Mouse (Mus musculus) small intestine, adult 2 months (tissue): ENCODE data around the gene Gm37240. TPM values are rescaled to one million over a fixed set of nuclear protein-coding genes. Genes with fewer than 3 reads are reported as not detected.

Experiments used
- H3K27ac ChIP-seq: fragments of 200-500 bp; 2 replicates; pipeline ENCODE4 v1.5.1; 2012; ENCODE audit warnings: low read depth, low read length, control low read depth, inconsistent platforms; ENCODE audit not compliant: insufficient read depth
- H3K27me3 ChIP-seq: fragments of 200-500 bp; 2 replicates; pipeline ENCODE4 v1.6.1; 2012; ENCODE audit warnings: mild to moderate bottlenecking, moderate library complexity, low read length, inconsistent platforms; ENCODE audit not compliant: control insufficient read depth, insufficient read depth
- H3K36me3 ChIP-seq: fragments of 200-500 bp; 2 replicates; pipeline ENCODE4 v1.6.1; 2012; ENCODE audit warnings: mild to moderate bottlenecking, low read length, control low read depth, inconsistent platforms; ENCODE audit not compliant: control insufficient read depth, insufficient read depth
- H3K4me1 ChIP-seq: fragments of 200-500 bp; 2 replicates; pipeline ENCODE4 v1.6.1; 2012; ENCODE audit warnings: low read length, inconsistent platforms, mixed read lengths; ENCODE audit not compliant: control insufficient read depth, insufficient read depth, insufficient read length
- H3K4me3 ChIP-seq: fragments of 200-500 bp; 2 replicates; pipeline ENCODE4 v1.5.1; 2012; ENCODE audit warnings: low read depth, mild to moderate bottlenecking, control low read depth, inconsistent platforms, low read length, moderate library complexity
- CTCF ChIP-seq: fragments of 200-500 bp; IDR thresholded peaks from 2 replicates; pipeline ENCODE4 v1.5.1; 2012; ENCODE audit warnings: low read depth, mild to moderate bottlenecking, control low read depth, inconsistent platforms, low read length, moderate library complexity, mixed read lengths; ENCODE audit not compliant: insufficient replicate concordance, insufficient read length; ENCODE audit errors: extremely low read depth
- POLR2A ChIP-seq: fragments of 200-500 bp; IDR thresholded peaks from 2 replicates; pipeline ENCODE4 v1.6.1; 2012; ENCODE audit warnings: low read depth, mild to moderate bottlenecking, control low read depth, inconsistent platforms, low read length, moderate library complexity
- WGBS: fragments of 180-500 bp; shearing (Covaris S2); methylation state at CpG from one replicate; pipeline ENCODE4 v1.1.7; 2018; 5-methylcytosine and 5-hydroxymethylcytosine counted together
- polyA plus RNA-seq: library from polyadenylated mRNA; depleted of rRNA; stranded (reverse); fragments of >200 nt; gene quantifications from 2 replicates; pipeline ENCODE4 v1.2.3, GENCODE M21; 2012

The Gm37240 gene
- polyA plus RNA-seq, 1 experiment = 58.2 TPM

GRCm38 (mm10) chr3:84673552-84673951 is 1213.8 kb downstream of the Gm37240 start:
- Histone ChIP-seq H3K4me1 (no peaks in the 10 kb centered on the region; the same call in 1 of the 2 replicates), H3K27ac (peak overlapping the region; percentile 22; the same call in 1 of the 2 replicates), H3K27me3 (no peaks in the 10 kb centered on the region), H3K4me3 (no peak overlapping the region), H3K36me3 (no peaks in the 10 kb centered on the region)
- TF ChIP-seq CTCF = no peak
- no peak for TF ChIP-seq POLR2A
- WGBS = 91% methylated on average over 6 of the region's 6 CpGs

GRCm38 (mm10) chr3:84672136-84672535 is 1215.2 kb downstream of the Gm37240 start:
- no peaks in the 10 kb centered on the region for H3K4me1 ChIP-seq
- no peak for TF ChIP-seq POLR2A
- no peak for TF ChIP-seq CTCF
- H3K27me3 ChIP-seq = no peaks in the 10 kb centered on the region
- H3K36me3 ChIP-seq = no peaks in the 10 kb centered on the region
- no peak overlapping the region for H3K4me3 ChIP-seq
- WGBS = 94% methylated on average over 12 of the region's 12 CpGs
- H3K27ac ChIP-seq = no peak overlapping the region

GRCm38 (mm10) chr3:84668957-84669356 is 1218.4 kb downstream of the Gm37240 start:
- no peaks in the 10 kb centered on the region for H3K36me3 ChIP-seq
- 82% methylated on average over 3 of the region's 3 CpGs for WGBS
- peaks cover 11% of the 10 kb centered on the region for H3K4me1 ChIP-seq
- no peaks in the 10 kb centered on the region for H3K27me3 ChIP-seq
- peak overlapping the region; percentile 28; the same call in 1 of the 2 replicates for H3K27ac ChIP-seq
- H3K4me3 ChIP-seq = no peak overlapping the region
- TF ChIP-seq CTCF (no peak), POLR2A (no peak)

- peaks cover 17% of the 10 kb centered on the region for H3K4me1 ChIP-seq
- no peak for TF ChIP-seq CTCF
- no peak for TF ChIP-seq POLR2A
- H3K4me3 ChIP-seq = peak overlapping the region; percentile 65
- H3K27me3 ChIP-seq = no peaks in the 10 kb centered on the region
- no peaks in the 10 kb centered on the region for H3K36me3 ChIP-seq
- H3K27ac ChIP-seq = peak overlapping the region; percentile 58; the same call in 1 of the 2 replicates
- WGBS = 21% methylated on average over 21 of the region's 21 CpGs
These were observed 1221.9 kb downstream of the Gm37240 start for GRCm38 (mm10) chr3:84665255-84666073.

GRCm38 (mm10) chr3:84664686-84665085 is 1222.6 kb downstream of the Gm37240 start:
- peaks cover 20% of the 10 kb centered on the region for H3K4me1 ChIP-seq
- H3K27ac ChIP-seq = no peak overlapping the region
- 88% methylated on average over 8 of the region's 8 CpGs for whole genome bisulfite sequencing
- TF ChIP-seq POLR2A (no peak), CTCF (no peak)
- no peaks in the 10 kb centered on the region for H3K36me3 ChIP-seq
- no peaks in the 10 kb centered on the region for H3K27me3 ChIP-seq
- no peak overlapping the region for H3K4me3 ChIP-seq

- TF ChIP-seq POLR2A = no peak
- Histone ChIP-seq H3K36me3 (no peaks in the 10 kb centered on the region), H3K27me3 (no peaks in the 10 kb centered on the region), H3K27ac (no peak overlapping the region), H3K4me3 (no peak overlapping the region), H3K4me1 (peaks cover 20% of the 10 kb centered on the region)
- WGBS = 92% methylated on average over 4 of the region's 4 CpGs
These were observed 1223.5 kb downstream of the Gm37240 start for GRCm38 (mm10) chr3:84663858-84664257.

- WGBS = 88% methylated on average over 12 of the region's 12 CpGs
- no peaks in the 10 kb centered on the region for H3K36me3 ChIP-seq
- no peak overlapping the region for H3K4me3 ChIP-seq
- no peak for TF ChIP-seq POLR2A
- TF ChIP-seq CTCF = no peak
- H3K27me3 ChIP-seq = no peaks in the 10 kb centered on the region
- no peak overlapping the region for H3K27ac ChIP-seq
- H3K4me1 ChIP-seq = peaks cover 20% of the 10 kb centered on the region
These were observed 1224.2 kb downstream of the Gm37240 start for GRCm38 (mm10) chr3:84663079-84663478.
